Mouse (Mus musculus): ENCODE data around the gene Fank1. TPM values are rescaled to one million over a fixed set of nuclear protein-coding genes. Genes with fewer than 3 reads are reported as not detected.

The Fank1 gene
- polyA plus RNA-seq, 1 experiment from 2014 or later, result not detected

DNA sequence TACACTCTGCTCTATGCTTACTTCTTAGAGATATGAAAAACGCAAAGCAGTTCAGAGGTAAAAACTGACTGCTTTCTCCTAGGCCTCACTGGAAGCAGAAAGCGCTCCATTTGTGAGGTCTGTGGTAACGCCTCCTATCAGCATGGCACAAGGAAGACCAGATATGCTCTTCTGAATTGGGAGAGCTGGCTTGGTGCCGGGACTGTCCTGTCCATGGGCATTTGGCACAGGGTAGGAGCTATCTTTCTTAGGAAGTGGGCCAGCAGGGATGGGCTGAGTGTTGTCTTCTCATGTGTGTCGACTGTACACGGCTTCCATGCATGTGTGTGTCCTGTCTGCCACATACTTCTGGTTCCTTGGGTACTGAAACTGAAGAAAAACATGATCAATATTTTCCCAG, 85.6 kb downstream of the Fank1 start:
- Histone ChIP-seq H3K9me3 (ENCODE audit: control insufficient read depth, low read length) (peaks cover 5% of the 10 kb centered on the region; the same call in 1 of the 2 replicates), H3K4me2 (ENCODE audit: low read length) (no peak overlapping the region), H3K4me3 (ENCODE audit: control insufficient read depth in 1 of 2, insufficient read depth in 1 of 2, low read depth in 1 of 2, low read length in 2 of 2) (no peak overlapping the region), H3K27ac (replicated peaks in 1 of 2; ENCODE audit: control insufficient read depth in 1 of 2, insufficient read depth in 1 of 2, low read depth in 2 of 2, low read length in 2 of 2) (no peak overlapping the region), H3K4me1 (ENCODE audit: control insufficient read depth in 2 of 2, insufficient read depth in 2 of 2, low read length in 2 of 2) (no peaks in the 10 kb centered on the region), H3K27me3 (ENCODE audit: control insufficient read depth, insufficient read depth, low read length) (no peaks in the 10 kb centered on the region), H3K36me3 (ENCODE audit: control insufficient read depth, insufficient read depth, low read length) (no peaks in the 10 kb centered on the region), H3K9ac (ENCODE audit: low read length) (no peak overlapping the region)
- no peak for ATAC-seq (ENCODE audit: insufficient number of reproducible peaks, insufficient read depth, low FRiP score, low read depth)
- 76% methylated on average over 6 of the region's 6 CpGs for WGBS

DNA sequence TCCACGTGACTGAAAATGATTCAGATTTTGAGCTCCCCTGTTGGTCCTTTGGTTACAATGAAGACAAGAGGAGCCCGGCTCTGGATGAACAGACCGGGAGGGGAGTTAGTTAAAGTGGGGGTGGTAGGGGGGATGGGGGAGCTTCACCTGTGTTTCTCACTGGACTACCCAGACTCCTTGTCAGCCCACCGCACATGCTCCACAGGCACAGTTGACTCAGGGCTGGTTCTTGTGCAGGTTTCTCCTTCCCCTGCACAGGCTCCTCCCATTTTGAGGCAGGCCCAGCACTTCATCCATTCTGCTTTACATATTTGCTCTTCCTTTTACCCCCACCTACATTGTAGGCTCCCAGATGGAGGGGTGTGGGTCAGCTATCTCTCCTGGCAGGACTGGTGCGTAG, 86.1 kb downstream of the Fank1 start:
- no peaks in the 10 kb centered on the region for H3K27me3 ChIP-seq (ENCODE audit: control insufficient read depth, insufficient read depth, low read length)
- no peak overlapping the region for H3K4me3 ChIP-seq (ENCODE audit: control insufficient read depth in 1 of 2, insufficient read depth in 1 of 2, low read depth in 1 of 2, low read length in 2 of 2)
- 88% methylated on average over 5 of the region's 5 CpGs for WGBS
- no peak overlapping the region for H3K9ac ChIP-seq (ENCODE audit: low read length)
- no peak overlapping the region for H3K4me2 ChIP-seq (ENCODE audit: low read length)
- H3K9me3 ChIP-seq (ENCODE audit: control insufficient read depth, low read length), result peaks cover 5% of the 10 kb centered on the region; the same call in 1 of the 2 replicates
- H3K27ac ChIP-seq (replicated peaks in 1 of 2; ENCODE audit: control insufficient read depth in 1 of 2, insufficient read depth in 1 of 2, low read depth in 2 of 2, low read length in 2 of 2), result no peak overlapping the region
- H3K36me3 ChIP-seq (ENCODE audit: control insufficient read depth, insufficient read depth, low read length), result no peaks in the 10 kb centered on the region
- ATAC-seq (ENCODE audit: insufficient number of reproducible peaks, insufficient read depth, low FRiP score, low read depth), result no peak
- H3K4me1 ChIP-seq (ENCODE audit: control insufficient read depth in 2 of 2, insufficient read depth in 2 of 2, low read length in 2 of 2), result no peaks in the 10 kb centered on the region

DNA sequence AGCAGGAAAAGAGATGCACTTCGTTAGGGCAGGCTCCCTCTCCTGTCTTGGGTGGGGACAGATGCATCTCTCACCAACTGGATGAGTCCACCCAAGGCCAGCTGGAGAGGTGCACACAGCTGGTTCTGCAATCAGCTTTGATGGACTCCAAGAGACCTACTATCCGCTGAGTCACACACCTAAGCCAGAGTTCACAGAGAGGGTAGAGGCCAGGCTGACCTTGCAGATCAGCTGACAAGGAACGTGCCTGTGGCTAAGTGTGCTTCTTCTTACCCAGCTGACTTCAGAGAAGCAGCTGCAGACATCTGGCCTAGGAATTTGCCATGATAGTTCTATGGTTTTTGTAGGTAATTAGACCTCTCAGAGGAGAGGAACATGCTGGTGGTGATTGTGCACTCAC, 86.5 kb downstream of the Fank1 start:
- Histone ChIP-seq H3K9ac (ENCODE audit: low read length) (no peak overlapping the region), H3K36me3 (ENCODE audit: control insufficient read depth, insufficient read depth, low read length) (no peaks in the 10 kb centered on the region), H3K27ac (replicated peaks in 1 of 2; ENCODE audit: control insufficient read depth in 1 of 2, insufficient read depth in 1 of 2, low read depth in 2 of 2, low read length in 2 of 2) (no peak overlapping the region), H3K4me1 (ENCODE audit: control insufficient read depth in 2 of 2, insufficient read depth in 2 of 2, low read length in 2 of 2) (no peaks in the 10 kb centered on the region), H3K4me2 (ENCODE audit: low read length) (no peak overlapping the region), H3K4me3 (ENCODE audit: control insufficient read depth in 1 of 2, insufficient read depth in 1 of 2, low read depth in 1 of 2, low read length in 2 of 2) (no peak overlapping the region), H3K27me3 (ENCODE audit: control insufficient read depth, insufficient read depth, low read length) (no peaks in the 10 kb centered on the region), H3K9me3 (ENCODE audit: control insufficient read depth, low read length) (peaks cover 5% of the 10 kb centered on the region; the same call in 1 of the 2 replicates)
- WGBS, result 58% methylated on average over 3 of the region's 3 CpGs
- no peak for ATAC-seq (ENCODE audit: insufficient number of reproducible peaks, insufficient read depth, low FRiP score, low read depth)

DNA sequence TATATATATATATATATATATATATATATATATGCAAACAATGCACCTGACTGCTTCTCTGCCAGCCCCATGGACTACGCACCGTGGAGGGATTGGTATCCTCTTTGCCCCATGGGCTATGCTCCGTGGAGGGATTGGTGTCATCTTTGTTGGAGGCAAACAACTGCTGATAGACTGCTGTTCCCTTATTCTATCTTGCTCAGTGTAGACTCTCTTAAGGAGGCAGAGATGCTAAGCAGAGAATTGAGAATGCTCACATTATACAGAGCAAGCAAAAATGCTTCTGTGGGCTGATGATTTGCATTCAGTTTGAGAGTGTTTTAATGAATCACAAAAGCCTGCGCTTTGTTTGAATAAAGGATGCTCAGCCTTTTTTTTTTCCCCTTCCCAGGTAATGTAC, 87.0 kb downstream of the Fank1 start:
- Histone ChIP-seq H3K36me3 (ENCODE audit: control insufficient read depth, insufficient read depth, low read length) (no peaks in the 10 kb centered on the region), H3K4me2 (ENCODE audit: low read length) (no peak overlapping the region), H3K9ac (ENCODE audit: low read length) (no peak overlapping the region), H3K27me3 (ENCODE audit: control insufficient read depth, insufficient read depth, low read length) (no peaks in the 10 kb centered on the region), H3K9me3 (ENCODE audit: control insufficient read depth, low read length) (peaks cover 5% of the 10 kb centered on the region; the same call in 1 of the 2 replicates), H3K27ac (replicated peaks in 1 of 2; ENCODE audit: control insufficient read depth in 1 of 2, insufficient read depth in 1 of 2, low read depth in 2 of 2, low read length in 2 of 2) (no peak overlapping the region), H3K4me3 (ENCODE audit: control insufficient read depth in 1 of 2, insufficient read depth in 1 of 2, low read depth in 1 of 2, low read length in 2 of 2) (no peak overlapping the region), H3K4me1 (ENCODE audit: control insufficient read depth in 2 of 2, insufficient read depth in 2 of 2, low read length in 2 of 2) (no peaks in the 10 kb centered on the region)
- 92% methylated on average over 4 of the region's 4 CpGs for WGBS
- no peak for ATAC-seq (ENCODE audit: insufficient number of reproducible peaks, insufficient read depth, low FRiP score, low read depth)

DNA sequence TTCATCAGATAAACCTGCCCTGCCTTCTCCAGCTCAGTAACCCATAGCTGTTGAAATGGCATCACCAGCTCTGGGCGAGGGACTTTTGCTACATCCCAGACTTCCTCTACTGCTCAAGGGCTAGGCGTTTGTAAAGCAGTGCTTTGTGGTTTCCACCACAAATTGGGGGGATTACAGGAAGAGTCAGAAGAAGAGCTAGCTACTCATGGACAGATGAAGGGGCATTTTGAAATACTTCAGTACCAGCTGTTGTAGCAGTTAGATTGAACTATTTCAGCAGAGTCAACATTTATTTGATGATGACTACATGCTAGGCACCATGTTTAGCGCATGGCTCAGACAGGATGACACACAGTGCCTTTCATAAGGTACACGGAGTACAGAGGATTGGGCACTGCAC, 93.6 kb downstream of the Fank1 start:
- Histone ChIP-seq H3K4me1 (ENCODE audit: control insufficient read depth in 2 of 2, insufficient read depth in 2 of 2, low read length in 2 of 2) (no peaks in the 10 kb centered on the region), H3K4me3 (ENCODE audit: control insufficient read depth in 1 of 2, insufficient read depth in 1 of 2, low read depth in 1 of 2, low read length in 2 of 2) (no peak overlapping the region), H3K36me3 (ENCODE audit: control insufficient read depth, insufficient read depth, low read length) (no peaks in the 10 kb centered on the region), H3K9me3 (ENCODE audit: control insufficient read depth, low read length) (0 out of 2 replicates have a peak, but pooled peaks cover 2% of the 10 kb centered on the region), H3K9ac (ENCODE audit: low read length) (no peak overlapping the region), H3K27me3 (ENCODE audit: control insufficient read depth, insufficient read depth, low read length) (no peaks in the 10 kb centered on the region), H3K4me2 (ENCODE audit: low read length) (no peak overlapping the region), H3K27ac (replicated peaks in 1 of 2; ENCODE audit: control insufficient read depth in 1 of 2, insufficient read depth in 1 of 2, low read depth in 2 of 2, low read length in 2 of 2) (no peak overlapping the region)
- no peak for ATAC-seq (ENCODE audit: insufficient number of reproducible peaks, insufficient read depth, low FRiP score, low read depth)
- 82% methylated on average over 4 of the region's 4 CpGs for WGBS

DNA sequence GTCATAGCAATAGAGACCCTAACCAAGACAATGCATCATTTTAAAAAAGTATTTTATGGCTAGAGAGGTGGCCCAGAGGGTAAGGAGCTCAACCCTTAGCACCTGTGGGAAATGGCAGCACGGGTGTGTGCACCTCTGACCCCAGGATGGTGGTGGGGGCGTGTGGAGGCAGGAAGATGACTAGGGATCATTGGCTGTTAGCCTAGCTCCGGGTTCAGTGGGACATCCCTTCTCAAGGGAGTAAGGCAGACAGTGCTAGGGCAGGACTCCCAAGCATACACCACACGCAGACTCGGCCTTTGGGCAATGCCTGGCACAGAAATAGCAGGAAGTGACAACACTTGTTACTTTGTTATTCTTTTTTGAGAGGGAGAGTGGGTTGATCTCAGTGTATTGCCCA, 96.0 kb downstream of the Fank1 start:
- Histone ChIP-seq H3K4me2 (ENCODE audit: low read length) (no peak overlapping the region), H3K9ac (ENCODE audit: low read length) (no peak overlapping the region), H3K36me3 (ENCODE audit: control insufficient read depth, insufficient read depth, low read length) (no peaks in the 10 kb centered on the region), H3K4me1 (ENCODE audit: control insufficient read depth in 2 of 2, insufficient read depth in 2 of 2, low read length in 2 of 2) (no peaks in the 10 kb centered on the region), H3K27me3 (ENCODE audit: control insufficient read depth, insufficient read depth, low read length) (no peaks in the 10 kb centered on the region), H3K4me3 (ENCODE audit: control insufficient read depth in 1 of 2, insufficient read depth in 1 of 2, low read depth in 1 of 2, low read length in 2 of 2) (no peak overlapping the region), H3K9me3 (ENCODE audit: control insufficient read depth, low read length) (no peaks in the 10 kb centered on the region), H3K27ac (replicated peaks in 1 of 2; ENCODE audit: control insufficient read depth in 1 of 2, insufficient read depth in 1 of 2, low read depth in 2 of 2, low read length in 2 of 2) (no peak overlapping the region)
- no peak for ATAC-seq (ENCODE audit: insufficient number of reproducible peaks, insufficient read depth, low FRiP score, low read depth)
- 75% methylated on average over 5 of the region's 5 CpGs for WGBS

DNA sequence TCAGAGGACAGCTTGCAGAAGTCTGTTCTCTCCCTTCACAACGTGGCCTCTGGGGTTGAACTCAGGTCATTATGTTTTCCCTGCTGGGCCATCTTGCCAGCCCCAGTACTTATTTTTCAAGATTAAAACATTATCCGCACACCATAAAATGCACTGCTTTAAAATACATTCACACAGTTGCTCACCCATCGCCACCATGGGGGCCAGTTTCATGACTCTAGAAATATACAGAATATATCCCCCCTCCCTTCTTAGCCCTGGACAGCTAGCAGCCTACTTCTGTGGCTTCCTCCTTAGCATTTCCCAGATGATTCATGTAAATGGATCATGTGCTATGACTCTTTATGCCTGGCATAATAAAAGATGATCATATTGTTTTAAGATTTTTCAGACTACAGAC, 99.5 kb downstream of the Fank1 start:
- Histone ChIP-seq H3K27me3 (ENCODE audit: control insufficient read depth, insufficient read depth, low read length) (no peaks in the 10 kb centered on the region), H3K9ac (ENCODE audit: low read length) (no peak overlapping the region), H3K9me3 (ENCODE audit: control insufficient read depth, low read length) (no peaks in the 10 kb centered on the region), H3K4me3 (ENCODE audit: control insufficient read depth in 1 of 2, insufficient read depth in 1 of 2, low read depth in 1 of 2, low read length in 2 of 2) (no peak overlapping the region), H3K27ac (replicated peaks in 1 of 2; ENCODE audit: control insufficient read depth in 1 of 2, insufficient read depth in 1 of 2, low read depth in 2 of 2, low read length in 2 of 2) (no peak overlapping the region), H3K4me2 (ENCODE audit: low read length) (no peak overlapping the region), H3K36me3 (ENCODE audit: control insufficient read depth, insufficient read depth, low read length) (no peaks in the 10 kb centered on the region), H3K4me1 (ENCODE audit: control insufficient read depth in 2 of 2, insufficient read depth in 2 of 2, low read length in 2 of 2) (no peaks in the 10 kb centered on the region)
- WGBS, result 79% methylated on average over 3 of the region's 3 CpGs
- ATAC-seq (ENCODE audit: insufficient number of reproducible peaks, insufficient read depth, low FRiP score, low read depth), result no peak

DNA sequence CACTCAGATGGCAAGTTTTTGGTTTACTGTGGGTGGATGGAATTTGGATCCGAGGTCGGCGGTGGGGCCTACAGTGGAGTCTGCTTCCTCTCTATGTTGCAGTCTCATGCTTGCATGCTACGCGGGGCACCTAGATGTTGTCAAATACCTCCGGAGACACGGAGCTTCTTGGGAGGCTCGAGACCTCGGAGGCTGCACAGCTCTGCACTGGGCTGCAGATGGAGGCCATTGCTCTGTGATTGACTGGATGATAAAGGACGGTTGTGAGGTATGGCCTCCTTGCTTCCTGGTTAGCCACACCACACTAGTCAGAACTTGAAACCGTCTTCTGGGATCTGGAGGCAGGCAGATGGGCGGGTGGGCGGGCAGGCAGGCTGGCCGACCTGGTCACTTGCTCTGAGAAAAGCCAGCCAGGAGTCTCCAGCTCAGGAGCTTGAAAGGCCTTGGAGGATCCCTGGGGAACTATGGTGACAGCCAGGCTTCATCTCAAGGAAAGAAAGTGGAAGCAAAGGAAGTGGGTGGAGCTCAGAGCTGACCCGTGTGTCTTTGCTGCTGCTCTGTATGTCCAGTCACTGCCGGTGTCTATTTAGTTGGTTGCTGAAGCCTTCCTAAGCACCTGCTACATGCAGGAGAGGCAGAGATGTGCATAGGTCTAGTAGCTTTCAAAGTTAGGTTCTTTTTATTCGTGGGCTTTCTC, 100.1 kb downstream of the Fank1 start:
- no peak overlapping the region for H3K27ac ChIP-seq (replicated peaks in 1 of 2; ENCODE audit: control insufficient read depth in 1 of 2, insufficient read depth in 1 of 2, low read depth in 2 of 2, low read length in 2 of 2)
- no peak overlapping the region for H3K9ac ChIP-seq (ENCODE audit: low read length)
- H3K4me1 ChIP-seq (ENCODE audit: control insufficient read depth in 2 of 2, insufficient read depth in 2 of 2, low read length in 2 of 2), result no peaks in the 10 kb centered on the region
- H3K4me3 ChIP-seq (ENCODE audit: control insufficient read depth in 1 of 2, insufficient read depth in 1 of 2, low read depth in 1 of 2, low read length in 2 of 2), result no peak overlapping the region
- H3K4me2 ChIP-seq (ENCODE audit: low read length), result no peak overlapping the region
- WGBS, result 68% methylated on average over 17 of the region's 17 CpGs
- no peak for ATAC-seq (ENCODE audit: insufficient number of reproducible peaks, insufficient read depth, low FRiP score, low read depth)
- no peaks in the 10 kb centered on the region for H3K36me3 ChIP-seq (ENCODE audit: control insufficient read depth, insufficient read depth, low read length)
- H3K27me3 ChIP-seq (ENCODE audit: control insufficient read depth, insufficient read depth, low read length), result no peaks in the 10 kb centered on the region
- H3K9me3 ChIP-seq (ENCODE audit: control insufficient read depth, low read length), result no peaks in the 10 kb centered on the region

Data from heart, embryonic 14.5 days (tissue).